8 mouse cellular contexts compared by ENCODE assay signal in genomic region chr5:17574413-17575182, GRCm38 (mm10). TPM values are rescaled to one million over a fixed set of nuclear protein-coding genes. Genes with fewer than 3 reads are reported as not detected.
DNase-seq lines count a peak whose midpoint lies in the region; ATAC-seq and TF ChIP-seq lines count a peak whose summit lies in the region.

No protein-coding gene starts in this region.

- no peak overlapping the region for H3K9ac ChIP-seq in liver, adult 2 months (ENCODE audit: low read depth, low read length)
- H3K9ac ChIP-seq in midbrain, embryonic 16.5 days (ENCODE audit: low read depth, low read length): peak overlapping the region; percentile 75

- H3K4me1 ChIP-seq in embryonic fibroblast, embryonic 13.5 days (ENCODE audit: control insufficient read depth, insufficient read depth, low read length): peaks cover 2% of the 10 kb centered on the region
- no peaks in the 10 kb centered on the region; the same call in 1 of the 2 replicates for H3K4me1 ChIP-seq in kidney, adult 2 months (ENCODE audit: control insufficient read depth, insufficient read depth, low read length)
- peaks cover 3% of the 10 kb centered on the region; the same call in 1 of the 2 replicates for H3K4me1 ChIP-seq in liver, adult 2 months (ENCODE audit: control insufficient read depth, insufficient read depth, low read length)
- 0 out of 2 replicates have a peak, but pooled peaks cover 3% of the 10 kb centered on the region for H3K4me1 ChIP-seq in midbrain, embryonic 16.5 days (ENCODE audit: control insufficient read depth, insufficient read depth, low read length)

- no peak for TF ChIP-seq CTCF in embryonic fibroblast, embryonic 13.5 days (IDR thresholded peaks at IDR 0.05; ENCODE audit: borderline replicate concordance, insufficient read depth, low read length)
- no peak for TF ChIP-seq CTCF in kidney, adult 2 months (conservative IDR thresholded peaks at IDR 0.05; ENCODE audit: insufficient read depth, insufficient read length, low read depth, low read length)
- no peak for TF ChIP-seq CTCF in liver, adult 2 months (IDR thresholded peaks at IDR 0.05; ENCODE audit: low read depth, low read length)

- no peaks in the 10 kb centered on the region for H3K79me2 ChIP-seq in liver, adult 2 months (ENCODE audit: control insufficient read depth, insufficient read depth, low read length)

- ATAC-seq in cerebellum, adult (ENCODE audit: insufficient number of reproducible peaks, low FRiP score, low TSS enrichment): no peak; the same call in 1 of the 2 replicates
- peak; percentile 94 for ATAC-seq in midbrain, embryonic 16.5 days

- peak overlapping the region; percentile 80 for H3K4me3 ChIP-seq in embryonic fibroblast, embryonic 13.5 days (ENCODE audit: insufficient read depth, low read length)
- H3K4me3 ChIP-seq in kidney, adult 2 months (ENCODE audit: insufficient read depth, low read depth, low read length): peak overlapping the region; percentile 75
- H3K4me3 ChIP-seq in liver, adult 2 months (ENCODE audit: insufficient read depth, low read depth, low read length): peak overlapping the region; percentile 44; the same call in 1 of the 2 replicates
- peak overlapping the region; percentile 66 for H3K4me3 ChIP-seq in midbrain, embryonic 16.5 days (ENCODE audit: low read depth, low read length)

- H3K9me3 ChIP-seq in midbrain, embryonic 16.5 days (replicated peaks; ENCODE audit: control insufficient read depth, low read length, poor library complexity, severe bottlenecking): no peaks in the 10 kb centered on the region

- peak; percentile 13; the same call in 1 of the 2 replicates for TF ChIP-seq POLR2A in embryonic fibroblast, embryonic 13.5 days (IDR thresholded peaks at IDR 0.05; ENCODE audit: low read depth, low read length)
- no peak for TF ChIP-seq POLR2A in kidney, adult 2 months (IDR thresholded peaks at IDR 0.05; ENCODE audit: low read depth, low read length)
- TF ChIP-seq POLR2A in liver, adult 2 months (IDR thresholded peaks at IDR 0.05; ENCODE audit: extremely low read depth, insufficient read depth, low read length): no peak

- H3K27me3 ChIP-seq in kidney, adult 2 months (replicated peaks; ENCODE audit: control insufficient read depth, insufficient read depth, low read length): no peaks in the 10 kb centered on the region
- H3K27me3 ChIP-seq in liver, adult 2 months (ENCODE audit: control insufficient read depth, insufficient read depth, low read length): peaks cover 11% of the 10 kb centered on the region
- H3K27me3 ChIP-seq in midbrain, embryonic 16.5 days (ENCODE audit: control insufficient read depth, insufficient read depth, low read depth, low read length): no peaks in the 10 kb centered on the region

- under 1% methylated on average over 59 of the region's 59 CpGs for WGBS in kidney, adult 2 months
- WGBS in liver, adult 2 months: 2% methylated on average over 59 of the region's 59 CpGs
- under 1% methylated on average over 59 of the region's 59 CpGs for WGBS in midbrain, embryonic 16.5 days

- DNase-seq in cerebellum, postnatal 10 days: peak; percentile 69 to 75
- peak; percentile 50 for DNase-seq in heart, adult 8-10 months (ENCODE audit: low spot score)
- DNase-seq in kidney, adult 2 months: peak; percentile 84
- DNase-seq in liver, adult 2 months (ENCODE audit: extremely low read depth, low read depth, low spot score): peak; percentile 12
- peak; percentile 89 for DNase-seq in testis, postnatal 10 days (ENCODE audit: low spot score)

- no peaks in the 10 kb centered on the region for H3K36me3 ChIP-seq in kidney, adult 2 months (ENCODE audit: control insufficient read depth, insufficient read depth, low read length)
- no peaks in the 10 kb centered on the region for H3K36me3 ChIP-seq in liver, adult 2 months (ENCODE audit: control insufficient read depth, insufficient read depth, low read length)
- no peaks in the 10 kb centered on the region for H3K36me3 ChIP-seq in midbrain, embryonic 16.5 days (ENCODE audit: control insufficient read depth, insufficient read depth, low read length)

- H3K27ac ChIP-seq in embryonic fibroblast, embryonic 13.5 days (ENCODE audit: insufficient read depth, low read length): peak overlapping the region; percentile 83
- H3K27ac ChIP-seq in kidney, adult 2 months (ENCODE audit: insufficient read depth, low read depth, low read length): peak overlapping the region; percentile 84
- H3K27ac ChIP-seq in liver, adult 2 months (replicated peaks; ENCODE audit: insufficient read depth, low read depth, low read length): no peak overlapping the region; the same call in 1 of the 2 replicates
- peak overlapping the region; percentile 30; the same call in 1 of the 2 replicates for H3K27ac ChIP-seq in midbrain, embryonic 16.5 days (ENCODE audit: low read length)

- peak overlapping the region; percentile 84 for H3K4me2 ChIP-seq in midbrain, embryonic 16.5 days (ENCODE audit: low read length)

RNA-seq across cellular contexts. Expression of gene Sema3c, which starts 0.5 kb away (rescaled TPM):
- 27.9 and 35.7 TPM in 2 replicates for polyA plus RNA-seq in embryonic fibroblast, embryonic 13.5 days (2011; ENCODE audit: insufficient read length, low read depth, missing spikeins)
- 10 to 100 TPM; 20.3 to 22.2 (median 21.3) TPM for total RNA-seq in heart, adult 8-10 months (2022)
- polyA plus RNA-seq in kidney, adult 2 months (2012; rRNA removed): 4.9 and 5.6 TPM in 2 replicates
- 0.55 and 0.67 TPM in 2 replicates for total RNA-seq in liver, adult 2 months (2014; rRNA removed)
- polyA plus RNA-seq in liver, adult 2 months (2012; rRNA removed): 0.19 and 0.28 TPM in 2 replicates
- 13.6 and 15.5 TPM in 2 replicates for polyA plus RNA-seq in midbrain, embryonic 16.5 days (2015; fragmentation: Nextera tagmentation; extraction: Ambion mirVana)

Comparison
In these comparisons a context has a peak if more than half of its experiments do, and no peak if none do; other contexts are left out.
1. DNase-seq: peak in every context shown above with its lines; median percentile 89 in testis, postnatal 10 days; 84 in kidney, adult 2 months; 72 in cerebellum, postnatal 10 days; 50 in heart, adult 8-10 months; 12 in liver, adult 2 months.